Mouse (Mus musculus) natural killer cell, adult 2 months (primary cell): ENCODE measurements around the gene Gm14548.
"Not testable (repeated sequence)": the region's sequence is repeated elsewhere in the genome, so short reads cannot be mapped to it uniquely, and the experiment has no call there.

Source experiments
- DNase-seq, 2 experiments: peaks; one replicate each; pipeline ENCODE4 v3.0.0; 2022; ENCODE audit warnings: low spot score in 2 of 2

Gm14548 gene

GRCm38 (mm10) chr7:3898036-3898590, at the start of gene Gm14548:
Gene Gm14548, minus strand, starts transcription at chr7:3898120.
- peak in 1 of 2 experiments; percentile 47 for DNase-seq

DNA sequence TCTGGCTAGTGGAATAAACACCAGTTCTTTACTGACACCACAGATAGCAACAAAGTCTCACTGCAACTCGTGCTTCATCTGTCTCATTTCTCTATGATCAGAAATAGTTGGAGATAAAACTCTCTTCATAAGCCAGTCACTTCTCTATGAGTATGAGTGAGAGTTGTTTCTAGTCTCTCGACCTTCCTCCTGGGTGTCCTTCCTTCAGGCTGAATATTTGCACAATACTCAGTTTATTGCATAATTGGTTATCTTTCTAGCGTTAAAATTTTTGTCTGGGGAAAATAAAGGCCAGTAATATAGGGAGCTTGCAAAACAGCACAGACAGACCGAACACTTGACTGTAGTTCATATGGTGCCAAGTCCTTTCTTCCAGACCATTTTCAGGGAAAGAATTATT, 48.2 kb upstream of the Gm14548 start:
- DNase-seq: no peak

GRCm38 (mm10) chr7:3940915-3941314, 43.0 kb upstream of the Gm14548 start:
- DNase-seq: peak in 1 of 2 experiments; percentile 1

- no peak for DNase-seq
These were observed 42.1 kb upstream of the Gm14548 start for GRCm38 (mm10) chr7:3939866-3940525.

DNA sequence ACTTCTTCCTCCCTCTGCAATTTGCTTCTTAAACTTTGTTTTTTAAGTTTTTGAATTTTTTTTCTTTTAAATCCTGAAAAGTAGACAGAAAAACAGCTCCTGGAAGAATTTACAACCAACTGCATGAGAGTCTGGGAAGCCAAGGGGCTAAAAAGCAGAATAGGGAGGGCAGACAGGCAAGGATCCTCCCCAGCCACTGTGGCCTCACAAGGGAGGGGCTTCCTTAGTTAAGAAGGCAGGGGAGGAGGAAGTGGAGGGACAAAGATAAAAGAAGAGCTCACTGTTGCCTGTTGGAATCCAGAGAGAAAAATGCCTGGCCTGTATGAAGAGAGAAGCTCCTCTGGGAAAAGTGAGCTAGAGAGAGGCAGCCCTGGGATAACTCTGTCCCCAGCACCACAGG, 37.6 kb upstream of the Gm14548 start:
- not testable (repeated sequence) for DNase-seq

- DNase-seq: peak in 1 of 2 experiments; percentile 36
These were observed 17.5 kb upstream of the Gm14548 start, which contains the start of gene Lilra6 for GRCm38 (mm10) chr7:3915387-3915786. Gene Lilra6, minus strand, starts transcription at chr7:3915503.

DNA sequence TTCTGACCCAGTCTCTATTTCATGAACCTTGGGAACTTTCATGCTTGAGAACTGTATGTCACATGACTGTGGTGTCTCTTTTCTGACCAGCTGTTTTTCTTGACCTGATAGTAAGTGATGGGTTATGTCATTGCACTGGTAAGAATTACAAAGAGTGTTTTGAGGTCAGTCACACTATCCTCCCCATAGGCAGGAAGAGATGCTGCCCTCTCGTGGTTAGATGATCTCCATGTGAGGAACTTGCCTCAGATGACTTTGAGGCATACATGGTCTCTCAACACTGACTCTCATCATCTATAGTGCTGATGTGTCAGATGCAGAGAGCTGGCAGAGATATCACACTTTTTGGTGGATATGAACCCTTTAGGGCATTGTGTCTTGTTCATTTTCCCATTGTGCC, 5.8 kb upstream of the Gm14548 start:
- DNase-seq: no peak

DNA sequence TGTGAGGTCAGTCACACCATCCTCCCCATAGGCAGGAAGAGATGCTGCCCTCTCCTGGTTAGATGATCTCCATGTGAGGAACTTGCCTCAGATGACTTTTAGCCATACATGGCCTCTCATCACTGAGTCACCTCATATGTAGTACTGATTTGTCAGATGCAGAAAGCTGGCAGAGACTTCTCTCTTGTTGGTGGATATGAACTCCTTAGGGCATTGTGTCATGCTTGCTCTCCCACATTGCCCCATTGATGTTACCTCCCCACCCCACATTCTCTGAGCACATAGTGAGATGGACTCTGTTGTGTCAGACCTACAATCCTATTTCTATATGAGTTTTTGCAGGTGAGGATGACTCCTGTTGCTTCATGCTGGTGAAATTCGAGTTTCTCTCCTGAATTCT, 22.9 kb downstream of the Gm14548 start:
- not testable (repeated sequence) for DNase-seq

GRCm38 (mm10) chr7:3844951-3845350, 53.0 kb downstream of the Gm14548 start, which contains the start of gene Pira2:
Gene Pira2, minus strand, starts transcription at chr7:3845051.
- not testable (repeated sequence) for DNase-seq

DNA sequence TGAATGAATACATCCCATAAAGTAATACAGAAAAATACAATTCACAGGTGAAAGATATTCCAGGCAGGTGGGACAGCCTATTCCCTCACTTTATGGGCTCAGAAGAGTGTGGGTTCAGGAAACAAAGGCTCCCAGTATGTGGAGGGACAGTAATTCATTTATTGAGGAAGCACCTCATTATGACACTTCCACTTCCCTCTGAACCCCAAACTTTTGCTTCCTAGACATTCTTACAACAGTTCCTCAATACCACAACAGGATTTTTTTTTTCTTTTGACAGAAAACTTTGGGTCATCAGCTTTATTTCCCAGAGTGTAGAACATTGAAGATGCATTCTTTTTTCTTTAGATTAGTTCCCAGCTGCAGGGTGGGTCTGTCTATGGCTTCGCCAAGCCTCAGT, 60.1 kb downstream of the Gm14548 start:
- DNase-seq: not testable (repeated sequence)
